Mouse (Mus musculus) erythroblast, embryonic 14.5 days (primary cell): ENCODE measurements around the gene Wdfy2. TPM values are rescaled to one million over a fixed set of nuclear protein-coding genes. Genes with fewer than 3 reads are reported as not detected.
"Not testable (repeated sequence)": the region's sequence is repeated elsewhere in the genome, so short reads cannot be mapped to it uniquely, and the experiment has no call there.

Source experiments
- H3K27me3 ChIP-seq: 2 replicates; pipeline ENCODE4 v1.6.1; 2012; ENCODE audit warnings: inconsistent platforms; ENCODE audit not compliant: control insufficient read depth
- H3K36me3 ChIP-seq: 2 replicates; pipeline ENCODE4 v1.6.1; 2012; ENCODE audit warnings: mild to moderate bottlenecking, inconsistent platforms; ENCODE audit not compliant: control insufficient read depth
- H3K4me1 ChIP-seq: 2 replicates; pipeline ENCODE4 v1.6.1; 2012; ENCODE audit warnings: inconsistent platforms; ENCODE audit not compliant: control insufficient read depth
- H3K4me3 ChIP-seq: replicated peaks from 2 replicates; pipeline ENCODE3; 2012; ENCODE audit warnings: moderate library complexity, mild to moderate bottlenecking, inconsistent platforms
- H3K9me3 ChIP-seq: 2 replicates; pipeline ENCODE4 v1.6.1; 2012; ENCODE audit warnings: low read length, inconsistent platforms, mixed read lengths; ENCODE audit not compliant: control insufficient read depth
- GATA1 ChIP-seq: IDR thresholded peaks from 2 replicates; pipeline ENCODE4 v1.6.1; 2012; ENCODE audit warnings: low read length, inconsistent platforms, mixed read lengths
- TAL1 ChIP-seq: IDR thresholded peaks from 3 replicates; pipeline ENCODE4 v1.6.1; 2012; ENCODE audit warnings: low read length, inconsistent platforms, mixed read lengths
- polyA plus RNA-seq: library from polyadenylated mRNA; stranded (reverse); fragments of >175 nt; gene quantifications from 2 replicates; pipeline ENCODE4 v1.2.3, GENCODE M21; 2012

Wdfy2 gene
- polyA plus RNA-seq, 1 experiment = under 0.01 TPM

- Histone ChIP-seq H3K36me3 (no peaks in the 10 kb centered on the region), H3K4me3 (no peak overlapping the region), H3K27me3 (no peaks in the 10 kb centered on the region), H3K4me1 (peaks cover 18% of the 10 kb centered on the region), H3K9me3 (no peaks in the 10 kb centered on the region)
- TF ChIP-seq TAL1 (no peak), GATA1 (no peak)
Measured at GRCm38 (mm10) chr14:62883551-62883950, 46.1 kb downstream of the Wdfy2 start.

GRCm38 (mm10) chr14:62884171-62884570, 46.7 kb downstream of the Wdfy2 start:
- no peak overlapping the region for H3K4me3 ChIP-seq
- H3K9me3 ChIP-seq = no peaks in the 10 kb centered on the region
- H3K27me3 ChIP-seq = no peaks in the 10 kb centered on the region
- no peaks in the 10 kb centered on the region for H3K36me3 ChIP-seq
- no peak for TF ChIP-seq GATA1
- peaks cover 12% of the 10 kb centered on the region for H3K4me1 ChIP-seq

GRCm38 (mm10) chr14:62884639-62885038, 47.2 kb downstream of the Wdfy2 start:
- Histone ChIP-seq H3K4me1 (peaks cover 7% of the 10 kb centered on the region), H3K27me3 (no peaks in the 10 kb centered on the region), H3K9me3 (no peaks in the 10 kb centered on the region), H3K36me3 (no peaks in the 10 kb centered on the region), H3K4me3 (no peak overlapping the region)
- TF ChIP-seq GATA1 (no peak), TAL1 (no peak)

- TF ChIP-seq GATA1 (no peak), TAL1 (no peak)
- no peaks in the 10 kb centered on the region for H3K9me3 ChIP-seq
- H3K4me1 ChIP-seq = peaks cover 2% of the 10 kb centered on the region
- no peak overlapping the region for H3K4me3 ChIP-seq
- no peaks in the 10 kb centered on the region for H3K36me3 ChIP-seq
- H3K27me3 ChIP-seq = no peaks in the 10 kb centered on the region
Measured at GRCm38 (mm10) chr14:62885146-62885545, 47.7 kb downstream of the Wdfy2 start.

- Histone ChIP-seq H3K36me3 (no peaks in the 10 kb centered on the region), H3K9me3 (no peaks in the 10 kb centered on the region)
- TF ChIP-seq GATA1 (no peak), TAL1 (no peak)
Measured at GRCm38 (mm10) chr14:62891401-62891800, 53.9 kb downstream of the Wdfy2 start.

GRCm38 (mm10) chr14:62892771-62893641, 55.5 kb downstream of the Wdfy2 start:
- no peak for TF ChIP-seq GATA1
- TF ChIP-seq TAL1 = no peak
- no peaks in the 10 kb centered on the region for H3K36me3 ChIP-seq
- no peaks in the 10 kb centered on the region for H3K4me1 ChIP-seq
- no peak overlapping the region for H3K4me3 ChIP-seq
- H3K9me3 ChIP-seq = no peaks in the 10 kb centered on the region
- no peaks in the 10 kb centered on the region for H3K27me3 ChIP-seq

More at GRCm38 (mm10) chr14:62891401-62891800, 53.9 kb downstream of the Wdfy2 start:
- no peaks in the 10 kb centered on the region for H3K4me1 ChIP-seq
- H3K27me3 ChIP-seq = no peaks in the 10 kb centered on the region
- H3K4me3 ChIP-seq = no peak overlapping the region

GRCm38 (mm10) chr14:62893642-62894180, 56.2 kb downstream of the Wdfy2 start:
- not testable (repeated sequence) for H3K4me3 ChIP-seq, H3K27me3 ChIP-seq, H3K36me3 ChIP-seq, H3K4me1 ChIP-seq, H3K9me3 ChIP-seq

GRCm38 (mm10) chr14:62894924-62895840, 57.7 kb downstream of the Wdfy2 start:
- TF ChIP-seq GATA1 (no peak), TAL1 (no peak)
- H3K27me3 ChIP-seq = no peaks in the 10 kb centered on the region
- H3K4me1 ChIP-seq = no peaks in the 10 kb centered on the region
- no peaks in the 10 kb centered on the region for H3K9me3 ChIP-seq
- no peaks in the 10 kb centered on the region for H3K36me3 ChIP-seq
- no peak overlapping the region for H3K4me3 ChIP-seq

GRCm38 (mm10) chr14:62898061-62898460, 60.6 kb downstream of the Wdfy2 start:
- Histone ChIP-seq H3K4me1 (no peaks in the 10 kb centered on the region), H3K36me3 (no peaks in the 10 kb centered on the region), H3K9me3 (no peaks in the 10 kb centered on the region), H3K4me3 (no peak overlapping the region), H3K27me3 (no peaks in the 10 kb centered on the region)
- TF ChIP-seq TAL1 (no peak), GATA1 (no peak)
